Mouse (Mus musculus): ENCODE measurements around the gene Atp8b5. TPM values are rescaled to one million over a fixed set of nuclear protein-coding genes. Genes with fewer than 3 reads are reported as not detected.

The Atp8b5 gene
- polyA plus RNA-seq (2014; fragmentation: Nextera tagmentation; extraction: Ambion mirVana): 0.68 and 0.86 TPM in 2 replicates

DNA sequence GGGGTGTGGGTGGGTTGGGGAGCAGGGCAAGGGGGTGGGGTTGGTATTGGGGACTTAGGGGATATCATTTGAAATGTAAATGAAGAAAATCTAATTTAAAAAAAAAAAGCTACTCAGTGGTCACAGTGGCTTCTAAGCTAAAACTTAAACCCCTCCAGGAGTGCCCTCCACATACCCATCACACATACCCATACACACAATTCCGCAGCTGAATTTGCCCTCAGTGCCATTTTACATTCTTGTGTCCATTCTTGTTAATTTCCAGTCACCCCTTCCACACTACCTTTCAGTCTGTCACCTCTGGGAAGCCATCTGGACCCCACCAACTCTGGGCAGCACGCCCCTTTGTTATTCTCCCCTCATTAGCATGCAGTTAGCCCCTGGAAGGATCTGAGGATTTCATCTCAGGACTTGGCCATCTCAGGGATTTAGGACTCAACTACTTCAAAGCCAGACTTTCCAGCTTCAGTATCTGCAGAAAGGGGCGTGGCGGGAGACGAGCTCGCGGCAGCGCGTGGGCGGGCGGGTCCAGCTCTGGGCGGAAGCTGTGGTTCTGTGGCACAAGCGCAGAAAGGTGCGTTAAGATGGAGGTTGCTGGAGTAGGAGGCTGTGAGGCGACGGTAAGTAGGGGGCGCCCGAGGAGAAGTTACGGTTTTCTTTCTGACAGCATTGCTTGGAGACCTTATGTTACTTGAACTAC is at the start of gene Atp8b5:
Atp8b5 (plus strand) TSS at position 537 of the 700 bp plus-strand sequence.
- no peak within 1 kb of the TSS for H3K27ac ChIP-seq (ENCODE audit: low read depth, low read length)
- peak within 1 kb of the TSS; percentile 54 for H3K9ac ChIP-seq (replicated peaks; ENCODE audit: low read depth, low read length)
- H3K4me3 ChIP-seq (ENCODE audit: low read depth, low read length): peak within 1 kb of the TSS; percentile 34
- peak within 1 kb of the TSS; percentile 74 for H3K4me2 ChIP-seq (ENCODE audit: low read depth, low read length)
- no peaks in the 10 kb centered on the region for H3K36me3 ChIP-seq (ENCODE audit: control insufficient read depth, insufficient read depth, low read length)
- H3K27me3 ChIP-seq (ENCODE audit: control insufficient read depth, insufficient read depth, low read length): no peaks in the 10 kb centered on the region
- no peaks in the 10 kb centered on the region for H3K9me3 ChIP-seq (ENCODE audit: control insufficient read depth, low read length)
- H3K4me1 ChIP-seq (ENCODE audit: control insufficient read depth, insufficient read depth, low read length): peaks cover 4% of the 10 kb centered on the region
- 2% methylated on average over 19 of the region's 19 CpGs for WGBS
- peak; percentile 97 for ATAC-seq (ENCODE audit: low read depth)

GRCm38 (mm10) chr4:43217997-43218396 is 49.0 kb upstream of the Atp8b5 start:
- ATAC-seq (ENCODE audit: low read depth): no peak
- no peaks in the 10 kb centered on the region for H3K4me1 ChIP-seq (ENCODE audit: control insufficient read depth, insufficient read depth, low read length)
- H3K9ac ChIP-seq (replicated peaks; ENCODE audit: low read depth, low read length): no peak overlapping the region
- no peaks in the 10 kb centered on the region for H3K36me3 ChIP-seq (ENCODE audit: control insufficient read depth, insufficient read depth, low read length)
- WGBS: 95% methylated on average over 1 of the region's 1 CpGs
- no peaks in the 10 kb centered on the region for H3K27me3 ChIP-seq (ENCODE audit: control insufficient read depth, insufficient read depth, low read length)
- H3K4me3 ChIP-seq (ENCODE audit: low read depth, low read length): no peak overlapping the region
- no peak overlapping the region for H3K27ac ChIP-seq (ENCODE audit: low read depth, low read length)
- no peaks in the 10 kb centered on the region for H3K9me3 ChIP-seq (ENCODE audit: control insufficient read depth, low read length)
- H3K4me2 ChIP-seq (ENCODE audit: low read depth, low read length): no peak overlapping the region

- H3K4me2 ChIP-seq (ENCODE audit: low read depth, low read length): no peak overlapping the region
- H3K9me3 ChIP-seq (ENCODE audit: control insufficient read depth, low read length): no peaks in the 10 kb centered on the region
- no peaks in the 10 kb centered on the region for H3K27me3 ChIP-seq (ENCODE audit: control insufficient read depth, insufficient read depth, low read length)
- H3K9ac ChIP-seq (replicated peaks; ENCODE audit: low read depth, low read length): no peak overlapping the region
- WGBS: 92% methylated on average over 3 of the region's 3 CpGs
- H3K27ac ChIP-seq (ENCODE audit: low read depth, low read length): no peak overlapping the region
- no peaks in the 10 kb centered on the region; the same call in 1 of the 2 replicates for H3K36me3 ChIP-seq (ENCODE audit: control insufficient read depth, insufficient read depth, low read length)
- no peaks in the 10 kb centered on the region for H3K4me1 ChIP-seq (ENCODE audit: control insufficient read depth, insufficient read depth, low read length)
- ATAC-seq (ENCODE audit: low read depth): no peak
- no peak overlapping the region for H3K4me3 ChIP-seq (ENCODE audit: low read depth, low read length)
Observed at GRCm38 (mm10) chr4:43231821-43232220, 35.1 kb upstream of the Atp8b5 start.

- no peak for ATAC-seq (ENCODE audit: low read depth)
Observed at GRCm38 (mm10) chr4:43232985-43233384, 34.0 kb upstream of the Atp8b5 start.

DNA sequence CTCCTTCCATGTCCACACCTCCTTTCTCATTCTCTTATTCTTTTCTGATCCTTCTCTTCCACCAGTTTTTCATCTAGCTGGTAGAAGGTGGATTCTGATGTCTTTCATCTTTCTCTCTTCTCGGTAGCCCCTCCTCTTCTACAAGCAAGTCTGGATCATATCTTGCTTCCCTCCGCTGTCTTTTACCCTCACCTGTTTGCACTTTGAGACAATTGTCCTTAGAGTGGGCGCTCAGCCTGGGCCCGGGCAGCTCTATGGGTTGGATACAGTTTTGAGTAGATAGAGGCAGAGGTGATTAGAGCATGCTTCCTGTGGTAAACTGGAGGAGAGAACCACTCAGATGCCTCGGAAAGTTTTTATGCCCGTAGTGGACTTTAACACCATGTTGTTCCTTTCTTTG is 33.5 kb upstream of the Atp8b5 start:
- Histone ChIP-seq H3K4me3 (ENCODE audit: low read depth, low read length) (no peak overlapping the region), H3K9me3 (ENCODE audit: control insufficient read depth, low read length) (no peaks in the 10 kb centered on the region), H3K27ac (ENCODE audit: low read depth, low read length) (no peak overlapping the region), H3K27me3 (ENCODE audit: control insufficient read depth, insufficient read depth, low read length) (no peaks in the 10 kb centered on the region), H3K36me3 (ENCODE audit: control insufficient read depth, insufficient read depth, low read length) (peaks cover 7% of the 10 kb centered on the region; the same call in 1 of the 2 replicates), H3K4me1 (ENCODE audit: control insufficient read depth, insufficient read depth, low read length) (no peaks in the 10 kb centered on the region), H3K4me2 (ENCODE audit: low read depth, low read length) (no peak overlapping the region), H3K9ac (replicated peaks; ENCODE audit: low read depth, low read length) (no peak overlapping the region)
- ATAC-seq (ENCODE audit: low read depth): no peak
- 92% methylated on average over 6 of the region's 6 CpGs for WGBS

More at GRCm38 (mm10) chr4:43232985-43233384, 34.0 kb upstream of the Atp8b5 start:
- Histone ChIP-seq H3K27me3 (ENCODE audit: control insufficient read depth, insufficient read depth, low read length) (no peaks in the 10 kb centered on the region), H3K27ac (ENCODE audit: low read depth, low read length) (no peak overlapping the region), H3K36me3 (ENCODE audit: control insufficient read depth, insufficient read depth, low read length) (peaks cover 4% of the 10 kb centered on the region; the same call in 1 of the 2 replicates), H3K4me3 (ENCODE audit: low read depth, low read length) (no peak overlapping the region), H3K9ac (replicated peaks; ENCODE audit: low read depth, low read length) (no peak overlapping the region), H3K4me2 (ENCODE audit: low read depth, low read length) (no peak overlapping the region), H3K4me1 (ENCODE audit: control insufficient read depth, insufficient read depth, low read length) (no peaks in the 10 kb centered on the region), H3K9me3 (ENCODE audit: control insufficient read depth, low read length) (no peaks in the 10 kb centered on the region)
- 86% methylated on average over 1 of the region's 1 CpGs for WGBS

- Histone ChIP-seq H3K9me3 (ENCODE audit: control insufficient read depth, low read length) (no peaks in the 10 kb centered on the region), H3K36me3 (ENCODE audit: control insufficient read depth, insufficient read depth, low read length) (peaks cover 7% of the 10 kb centered on the region; the same call in 1 of the 2 replicates), H3K27ac (ENCODE audit: low read depth, low read length) (no peak overlapping the region), H3K4me2 (ENCODE audit: low read depth, low read length) (no peak overlapping the region), H3K4me3 (ENCODE audit: low read depth, low read length) (no peak overlapping the region), H3K27me3 (ENCODE audit: control insufficient read depth, insufficient read depth, low read length) (no peaks in the 10 kb centered on the region), H3K4me1 (ENCODE audit: control insufficient read depth, insufficient read depth, low read length) (no peaks in the 10 kb centered on the region), H3K9ac (replicated peaks; ENCODE audit: low read depth, low read length) (no peak overlapping the region)
- no peak for ATAC-seq (ENCODE audit: low read depth)
- 94% methylated on average over 9 of the region's 9 CpGs for WGBS
Observed at GRCm38 (mm10) chr4:43236898-43237297, 30.1 kb upstream of the Atp8b5 start.

DNA sequence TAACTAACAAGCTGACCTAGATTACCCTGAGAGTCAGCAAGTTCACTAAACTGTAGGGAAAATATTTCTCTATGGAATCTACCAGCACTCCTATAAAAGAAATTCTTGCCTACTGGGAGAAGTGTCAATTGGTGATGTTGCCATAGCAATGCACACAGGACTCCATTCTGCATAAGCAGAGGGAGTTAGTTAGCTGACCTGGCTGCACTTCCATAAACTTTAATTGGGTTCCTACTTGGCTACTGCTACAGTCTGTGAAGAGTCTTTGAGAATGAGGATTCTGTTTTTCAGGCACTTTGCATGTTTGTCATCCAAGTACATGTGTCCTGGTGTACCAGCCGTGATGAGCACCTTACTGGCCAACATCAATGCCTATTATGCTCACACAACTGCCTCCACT is 26.2 kb upstream of the Atp8b5 start:
- H3K4me2 ChIP-seq (ENCODE audit: low read depth, low read length): no peak overlapping the region
- H3K27ac ChIP-seq (ENCODE audit: low read depth, low read length): no peak overlapping the region
- H3K4me1 ChIP-seq (ENCODE audit: control insufficient read depth, insufficient read depth, low read length): no peaks in the 10 kb centered on the region
- H3K36me3 ChIP-seq (ENCODE audit: control insufficient read depth, insufficient read depth, low read length): peaks cover 7% of the 10 kb centered on the region; the same call in 1 of the 2 replicates
- no peaks in the 10 kb centered on the region for H3K27me3 ChIP-seq (ENCODE audit: control insufficient read depth, insufficient read depth, low read length)
- no peak for ATAC-seq (ENCODE audit: low read depth)
- no peak overlapping the region for H3K4me3 ChIP-seq (ENCODE audit: low read depth, low read length)
- H3K9me3 ChIP-seq (ENCODE audit: control insufficient read depth, low read length): no peaks in the 10 kb centered on the region
- 76% methylated on average over 1 of the region's 1 CpGs for WGBS
- no peak overlapping the region for H3K9ac ChIP-seq (replicated peaks; ENCODE audit: low read depth, low read length)

GRCm38 (mm10) chr4:43244022-43244421 is 22.9 kb upstream of the Atp8b5 start:
- WGBS: 40% methylated on average over 2 of the region's 2 CpGs
- Histone ChIP-seq H3K4me1 (ENCODE audit: control insufficient read depth, insufficient read depth, low read length) (no peaks in the 10 kb centered on the region), H3K27ac (ENCODE audit: low read depth, low read length) (no peak overlapping the region)

GRCm38 (mm10) chr4:43245776-43246175 is 21.2 kb upstream of the Atp8b5 start:
- Histone ChIP-seq H3K27me3 (ENCODE audit: control insufficient read depth, insufficient read depth, low read length) (no peaks in the 10 kb centered on the region), H3K4me3 (ENCODE audit: low read depth, low read length) (no peak overlapping the region), H3K9ac (replicated peaks; ENCODE audit: low read depth, low read length) (no peak overlapping the region), H3K4me2 (ENCODE audit: low read depth, low read length) (no peak overlapping the region), H3K27ac (ENCODE audit: low read depth, low read length) (no peak overlapping the region), H3K36me3 (ENCODE audit: control insufficient read depth, insufficient read depth, low read length) (peaks cover 7% of the 10 kb centered on the region), H3K9me3 (ENCODE audit: control insufficient read depth, low read length) (no peaks in the 10 kb centered on the region), H3K4me1 (ENCODE audit: control insufficient read depth, insufficient read depth, low read length) (no peaks in the 10 kb centered on the region)
- ATAC-seq (ENCODE audit: low read depth): no peak
- 86% methylated on average over 4 of the region's 4 CpGs for WGBS

More at GRCm38 (mm10) chr4:43244022-43244421, 22.9 kb upstream of the Atp8b5 start:
- Histone ChIP-seq H3K36me3 (ENCODE audit: control insufficient read depth, insufficient read depth, low read length) (no peaks in the 10 kb centered on the region), H3K9me3 (ENCODE audit: control insufficient read depth, low read length) (no peaks in the 10 kb centered on the region), H3K4me2 (ENCODE audit: low read depth, low read length) (no peak overlapping the region), H3K9ac (replicated peaks; ENCODE audit: low read depth, low read length) (no peak overlapping the region), H3K4me3 (ENCODE audit: low read depth, low read length) (no peak overlapping the region), H3K27me3 (ENCODE audit: control insufficient read depth, insufficient read depth, low read length) (no peaks in the 10 kb centered on the region)
- ATAC-seq (ENCODE audit: low read depth): no peak
